Mouse (Mus musculus) lung, postnatal 14 days (tissue): ENCODE data around the gene Lrtm1.

Experiments
- DNase-seq: peaks from one replicate; pipeline ENCODE4 v3.0.0; 2021

The Lrtm1 gene

GRCm38 (mm10) chr14:29040606-29041364 lies 22.8 kb downstream of the Lrtm1 start:
- peak; percentile 32 for DNase-seq

- no peak for DNase-seq
These were observed 23.5 kb downstream of the Lrtm1 start for GRCm38 (mm10) chr14:29041498-29041897.

GRCm38 (mm10) chr14:29042355-29042754 lies 24.3 kb downstream of the Lrtm1 start:
- no peak for DNase-seq

GRCm38 (mm10) chr14:29051951-29052835 lies 34.2 kb downstream of the Lrtm1 start:
- no peak for DNase-seq

GRCm38 (mm10) chr14:29060679-29061078 lies 42.7 kb downstream of the Lrtm1 start:
- DNase-seq: no peak

GRCm38 (mm10) chr14:29061491-29061890 lies 43.5 kb downstream of the Lrtm1 start:
- no peak for DNase-seq

- peak; percentile 23 for DNase-seq
These were observed 44.7 kb downstream of the Lrtm1 start for GRCm38 (mm10) chr14:29062676-29063075.

- DNase-seq: no peak
These were observed 55.7 kb downstream of the Lrtm1 start for GRCm38 (mm10) chr14:29073747-29074146.

- DNase-seq: no peak
These were observed 59.4 kb downstream of the Lrtm1 start for GRCm38 (mm10) chr14:29077418-29077817.

GRCm38 (mm10) chr14:29080228-29080627 lies 62.2 kb downstream of the Lrtm1 start:
- DNase-seq: no peak

- no peak for DNase-seq
These were observed 62.6 kb downstream of the Lrtm1 start for GRCm38 (mm10) chr14:29080630-29081029.

GRCm38 (mm10) chr14:29082171-29082570 lies 64.2 kb downstream of the Lrtm1 start:
- DNase-seq: no peak
